Mouse (Mus musculus) kidney, postnatal 0 days (tissue): ENCODE measurements around the gene Trim41. TPM values are rescaled to one million over a fixed set of nuclear protein-coding genes. Genes with fewer than 3 reads are reported as not detected.

ENCODE experiments used
- ATAC-seq: fragments of 200-750 bp; cut with Nextera tagmentation; replicated peaks from 2 replicates; pipeline ENCODE4 v1.8.0; 2017; ENCODE audit warnings: low read depth, moderate number of reproducible peaks, moderate TSS enrichment, moderate library complexity; ENCODE audit not compliant: low FRiP score
- DNase-seq: peaks from one replicate; pipeline ENCODE4 v3.0.0-alpha.2; 2016; ENCODE audit warnings: low spot score
- H3K27ac ChIP-seq: fragments of 300-500 bp; sonication (generic); 2 replicates; pipeline ENCODE4 v1.5.1; 2014; ENCODE audit warnings: mild to moderate bottlenecking
- H3K27me3 ChIP-seq: fragments of 300-500 bp; sonication (generic); 2 replicates; pipeline ENCODE4 v1.6.1; 2014; ENCODE audit warnings: low read length, mixed read lengths; ENCODE audit not compliant: insufficient read depth
- H3K36me3 ChIP-seq: fragments of 300-500 bp; sonication (generic); 2 replicates; pipeline ENCODE4 v1.6.1; 2014; ENCODE audit warnings: low read length, mixed read lengths; ENCODE audit not compliant: insufficient read depth
- H3K4me1 ChIP-seq: fragments of 300-500 bp; sonication (generic); replicated peaks from 2 replicates; pipeline ENCODE4 v1.6.1; 2014; ENCODE audit warnings: antibody characterized with exemption, low read length, mixed read lengths; ENCODE audit not compliant: insufficient read depth
- H3K4me2 ChIP-seq: fragments of 300-500 bp; sonication (generic); 2 replicates; pipeline ENCODE4 v1.6.1; 2014; ENCODE audit warnings: mild to moderate bottlenecking, low read length, moderate library complexity, mixed read lengths
- H3K4me3 ChIP-seq: fragments of 300-500 bp; sonication (generic); replicated peaks from 2 replicates; pipeline ENCODE4 v1.5.1; 2014; ENCODE audit warnings: low read depth, low read length
- H3K9ac ChIP-seq: fragments of 300-500 bp; sonication (generic); 2 replicates; pipeline ENCODE4 v1.6.1; 2014; ENCODE audit warnings: low read depth, low read length
- H3K9me3 ChIP-seq: fragments of 300-500 bp; sonication (generic); replicated peaks from 2 replicates; pipeline ENCODE4 v1.6.1; 2016; ENCODE audit warnings: low read length, inconsistent platforms, mixed read lengths
- CTCF ChIP-seq: IDR thresholded peaks from 2 replicates; pipeline ENCODE4 v1.5.1; 2016; ENCODE audit warnings: antibody characterized with exemption, low read depth, mild to moderate bottlenecking, moderate library complexity
- WGBS: fragments of 180-500 bp; shearing (Covaris S2); extraction: QIAGEN DNeasy Blood & Tissue Kit; methylation state at CpG from one replicate; pipeline ENCODE4 v1.1.7; 2014; 5-methylcytosine and 5-hydroxymethylcytosine counted together
- polyA plus RNA-seq: library from polyadenylated mRNA; unstranded; fragments of >200 nt; fragmentation: Nextera tagmentation; extraction: Ambion mirVana; gene quantifications from 2 replicates; pipeline ENCODE4 v1.2.1, GENCODE M21; 2015

The Trim41 gene
- polyA plus RNA-seq, 1 experiment from 2014 or later, result 5.2 TPM

GRCm38 (mm10) chr11:48838879-48839680 lies 21.9 kb upstream of the Trim41 start:
- no peak overlapping the region for H3K9ac ChIP-seq
- peak overlapping the region; percentile 89; the same call in 1 of the 2 replicates for H3K4me2 ChIP-seq
- H3K4me1 ChIP-seq, result peaks cover 15% of the 10 kb centered on the region; the same call in 1 of the 2 replicates
- 73% methylated on average over 10 of the region's 10 CpGs for WGBS
- DNase-seq, result no peak
- no peaks in the 10 kb centered on the region for H3K27me3 ChIP-seq
- no peak overlapping the region for H3K27ac ChIP-seq
- H3K4me3 ChIP-seq, result peak overlapping the region; percentile 70; the same call in 1 of the 2 replicates
- no peaks in the 10 kb centered on the region for H3K36me3 ChIP-seq
- ATAC-seq, result no peak
- TF ChIP-seq CTCF, result no peak
- no peaks in the 10 kb centered on the region for H3K9me3 ChIP-seq

DNA sequence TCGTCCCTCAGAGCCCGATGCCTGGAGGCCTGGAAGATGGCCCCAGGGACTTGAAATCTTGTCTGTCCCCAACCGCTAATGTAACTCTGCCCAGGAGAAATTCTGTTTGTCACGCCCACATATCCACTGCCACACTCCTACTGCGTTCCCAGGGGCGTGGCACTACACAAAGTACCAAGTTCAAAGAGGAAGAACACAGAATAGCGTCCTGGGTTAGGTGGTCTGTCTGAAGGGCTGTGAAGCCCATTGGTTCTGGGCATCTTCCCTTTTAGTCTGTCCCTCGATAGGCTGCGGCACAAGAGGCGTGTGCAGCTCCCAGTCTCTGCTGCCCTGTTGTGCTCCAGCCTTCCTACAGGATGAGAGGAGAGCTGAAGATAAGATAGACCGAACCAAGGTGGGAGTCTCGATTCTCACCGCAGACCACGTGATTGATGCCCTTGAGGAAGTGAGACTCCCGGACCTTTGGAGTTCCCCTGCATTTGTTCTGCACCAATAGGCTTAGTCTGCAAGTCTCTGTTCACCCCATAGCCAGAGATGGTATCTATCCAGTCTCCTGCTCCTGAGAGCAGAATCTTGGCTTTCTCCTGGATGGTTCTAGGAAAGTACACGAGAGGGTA lies 21.1 kb upstream of the Trim41 start:
- no peaks in the 10 kb centered on the region for H3K9me3 ChIP-seq
- H3K36me3 ChIP-seq, result no peaks in the 10 kb centered on the region
- TF ChIP-seq CTCF, result no peak
- 2% methylated on average over 16 of the region's 16 CpGs for WGBS
- H3K4me2 ChIP-seq, result peak overlapping the region; percentile 89
- ATAC-seq, result peak; percentile 37
- H3K4me1 ChIP-seq, result peaks cover 15% of the 10 kb centered on the region; the same call in 1 of the 2 replicates
- DNase-seq, result peak; percentile 65
- H3K9ac ChIP-seq, result peak overlapping the region; percentile 71
- peak overlapping the region; percentile 69 for H3K27ac ChIP-seq
- peak overlapping the region; percentile 70 for H3K4me3 ChIP-seq
- no peaks in the 10 kb centered on the region for H3K27me3 ChIP-seq

GRCm38 (mm10) chr11:48837310-48838180 lies 20.4 kb upstream of the Trim41 start:
- DNase-seq (peak; percentile 53), ATAC-seq (0 out of 2 replicates have a peak, but pooled peaks have one; percentile 16)
- peak; percentile 18; the same call in 1 of the 2 replicates for TF ChIP-seq CTCF
- Histone ChIP-seq H3K4me3 (peak overlapping the region; percentile 70), H3K4me2 (peak overlapping the region; percentile 89), H3K36me3 (no peaks in the 10 kb centered on the region), H3K9ac (peak overlapping the region; percentile 71), H3K27me3 (no peaks in the 10 kb centered on the region), H3K9me3 (no peaks in the 10 kb centered on the region), H3K4me1 (peaks cover 15% of the 10 kb centered on the region; the same call in 1 of the 2 replicates), H3K27ac (peak overlapping the region; percentile 69)
- WGBS, result 0% methylated on average over 65 of the region's 77 CpGs

DNA sequence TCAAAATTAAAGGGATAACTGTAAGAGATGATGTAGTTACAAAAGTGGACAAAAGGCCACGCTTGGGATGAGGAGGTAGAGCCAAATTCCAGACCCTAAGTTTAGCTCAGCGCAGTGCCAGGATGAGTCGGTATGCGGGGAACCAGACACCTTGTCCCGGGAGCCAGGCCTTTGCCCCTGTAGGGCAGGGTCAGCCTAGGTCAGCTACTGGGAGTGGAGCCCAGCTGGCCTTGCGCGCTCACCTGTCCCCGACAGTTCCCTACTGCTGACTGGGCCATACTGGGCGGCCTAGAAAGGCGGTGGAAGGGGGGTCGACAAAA lies 19.8 kb upstream of the Trim41 start:
- Histone ChIP-seq H3K27me3 (no peaks in the 10 kb centered on the region), H3K9ac (peak overlapping the region; percentile 71; the same call in 1 of the 2 replicates), H3K36me3 (no peaks in the 10 kb centered on the region), H3K4me1 (peaks cover 15% of the 10 kb centered on the region; the same call in 1 of the 2 replicates), H3K9me3 (no peaks in the 10 kb centered on the region), H3K27ac (no peak overlapping the region; the same call in 1 of the 2 replicates), H3K4me2 (peak overlapping the region; percentile 89), H3K4me3 (peak overlapping the region; percentile 70)
- 16% methylated on average over 9 of the region's 11 CpGs for WGBS
- DNase-seq (no peak), ATAC-seq (0 out of 2 replicates have a peak, but pooled peaks have one; percentile 0)
- TF ChIP-seq CTCF, result no peak

- no peak overlapping the region for H3K27ac ChIP-seq
- H3K27me3 ChIP-seq, result no peaks in the 10 kb centered on the region
- H3K9me3 ChIP-seq, result no peaks in the 10 kb centered on the region
- H3K9ac ChIP-seq, result no peak overlapping the region
- DNase-seq (no peak), ATAC-seq (no peak)
- peaks cover 15% of the 10 kb centered on the region; the same call in 1 of the 2 replicates for H3K4me1 ChIP-seq
- WGBS, result 73% methylated on average over 6 of the region's 6 CpGs
- H3K36me3 ChIP-seq, result no peaks in the 10 kb centered on the region
- TF ChIP-seq CTCF, result no peak
- no peak overlapping the region for H3K4me2 ChIP-seq
- no peak overlapping the region for H3K4me3 ChIP-seq
Observed at GRCm38 (mm10) chr11:48835923-48836322, 18.8 kb upstream of the Trim41 start.
